Mouse (Mus musculus) thymus, postnatal 4 days (tissue): ENCODE results near the gene Atl2.

Source experiments
- DNase-seq: peaks from one replicate; pipeline ENCODE4 v3.0.0; 2021

The Atl2 gene

DNA sequence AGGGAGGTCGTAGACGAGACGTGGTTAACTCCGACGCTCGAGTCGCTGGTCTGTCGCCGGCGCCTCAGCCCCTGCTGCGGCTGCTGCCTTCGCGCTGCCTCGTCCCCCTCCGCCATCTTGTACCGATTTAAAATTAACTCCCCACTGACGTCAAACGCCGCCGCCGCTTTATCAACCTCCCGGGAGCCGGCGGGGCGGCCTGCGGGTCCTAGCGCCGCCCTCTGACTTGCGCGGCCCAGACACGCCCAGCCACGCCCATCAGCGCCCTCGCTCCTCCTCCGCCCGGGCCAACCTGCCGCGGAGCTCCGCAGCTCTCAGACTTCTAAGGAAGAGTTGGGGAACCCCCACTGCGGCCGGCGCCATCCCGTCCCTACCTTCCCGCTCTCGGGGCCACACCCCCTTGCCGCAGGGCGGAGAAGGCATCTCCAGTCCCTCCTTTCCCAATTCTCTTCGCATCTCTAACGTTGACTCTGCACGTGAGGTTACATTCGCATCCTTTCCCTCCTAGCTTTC, at the start of gene Atl2:
Gene Atl2 (minus strand): TSS at position 213 of the 513 bp plus-strand sequence.
- DNase-seq: peak; percentile 99

DNA sequence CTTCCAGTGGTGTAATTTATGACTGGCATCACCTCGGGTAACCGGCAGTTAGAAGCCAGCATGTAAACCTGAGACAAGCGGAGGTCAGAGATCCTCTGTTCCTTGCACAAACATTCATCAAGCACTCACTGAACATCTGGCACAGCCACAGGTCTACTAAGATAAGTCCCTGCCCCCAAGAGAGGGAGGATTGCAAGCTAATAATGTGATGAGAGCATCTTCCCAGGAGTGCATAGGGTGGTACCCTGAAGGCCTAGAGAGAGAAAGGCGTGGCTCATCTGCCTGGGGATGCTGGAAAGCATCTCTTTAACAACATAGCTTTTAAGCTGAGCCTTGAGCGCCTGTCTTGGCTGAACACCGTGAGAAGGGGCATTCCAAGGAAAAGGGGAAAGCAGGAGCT, 48.9 kb upstream of the Atl2 start:
- no peak for DNase-seq

DNA sequence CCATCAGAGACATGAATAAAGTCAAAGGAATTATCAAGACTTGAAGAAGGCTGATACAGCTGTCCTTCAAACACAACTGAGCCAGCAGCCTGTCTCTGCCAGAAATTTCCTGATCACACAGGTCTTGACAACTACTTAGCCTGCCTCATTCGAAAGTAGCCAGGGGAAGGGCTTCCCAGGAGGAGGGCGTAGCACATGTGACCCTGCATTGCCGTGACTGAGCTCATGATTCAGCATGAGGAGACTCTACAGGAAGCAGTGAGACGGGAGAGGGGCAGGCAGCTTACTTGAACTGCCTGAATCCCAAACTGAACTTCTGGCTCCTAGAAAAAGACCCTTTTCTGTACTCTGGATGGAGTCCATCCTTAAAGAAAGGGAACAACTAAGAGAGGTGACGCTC, 46.5 kb upstream of the Atl2 start:
- DNase-seq: no peak

DNA sequence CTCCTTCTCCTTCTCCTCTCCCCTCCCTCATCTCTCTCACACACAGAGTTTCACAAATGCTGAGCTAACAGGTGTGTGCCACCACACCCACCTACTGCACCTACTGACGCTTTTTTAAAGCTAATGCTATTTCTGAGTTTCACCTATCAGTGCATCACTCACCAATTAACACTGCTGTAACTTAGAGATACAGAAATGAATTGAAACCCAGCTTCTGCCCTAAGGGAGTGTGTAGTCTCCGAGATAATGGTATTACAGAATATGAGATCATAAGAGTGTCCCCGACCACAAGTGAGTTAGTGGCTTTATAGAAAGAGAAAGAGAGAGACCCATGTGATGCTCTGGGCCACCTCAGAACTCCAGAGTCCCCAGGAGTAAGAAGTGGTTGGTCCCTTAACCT, 43.2 kb upstream of the Atl2 start:
- no peak for DNase-seq

DNA sequence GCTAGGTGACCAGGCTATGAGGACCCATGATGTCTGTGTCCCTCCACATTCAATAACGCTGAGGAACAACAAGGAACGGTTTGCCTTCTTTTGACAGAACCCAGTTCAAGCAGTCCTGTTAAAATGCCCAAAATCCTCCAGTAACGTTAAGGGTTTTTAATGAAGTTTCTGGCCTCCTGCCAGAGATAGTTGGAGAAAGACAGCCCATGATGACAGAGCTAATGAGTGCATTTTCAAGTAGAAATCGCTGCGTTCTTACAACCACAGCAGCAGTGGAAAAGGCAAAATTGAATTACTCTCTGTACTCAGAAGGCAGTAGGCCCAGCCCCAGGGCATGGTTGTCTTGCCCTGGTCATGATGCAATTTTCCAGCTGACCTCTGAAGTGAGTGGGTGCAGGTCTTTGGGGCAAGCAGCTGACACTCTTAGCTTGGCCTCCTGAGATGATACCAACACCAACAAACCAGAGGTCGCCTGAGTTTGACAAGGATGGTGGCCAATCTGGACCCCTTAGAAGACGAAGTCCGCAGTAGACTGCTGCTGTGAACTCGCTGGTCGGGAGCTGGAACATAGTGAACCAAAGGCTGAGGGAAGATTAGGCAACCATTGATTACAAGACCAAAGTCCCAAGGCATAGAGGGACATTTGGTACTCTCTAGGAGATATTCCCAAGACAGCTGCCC, 42.1 kb upstream of the Atl2 start:
- no peak for DNase-seq

DNA sequence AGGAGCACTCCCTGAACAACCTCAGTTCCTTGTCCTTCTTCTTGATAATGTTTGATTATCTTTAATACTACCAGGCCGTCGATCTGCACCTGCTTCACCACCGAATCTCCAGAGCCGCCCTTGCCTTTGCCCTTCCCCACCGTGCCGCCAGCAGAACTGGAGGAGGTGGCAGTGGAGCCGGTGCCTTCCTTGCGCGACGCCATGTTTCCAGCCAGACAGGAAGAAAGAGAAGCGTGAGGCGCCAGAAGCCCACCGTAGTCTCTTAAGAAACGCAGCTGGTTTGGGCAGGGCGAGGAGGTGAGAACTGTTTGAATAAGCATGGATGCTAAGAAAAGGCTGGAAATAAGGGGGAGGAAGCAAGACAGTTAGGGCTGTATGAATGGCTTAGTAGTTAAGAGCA, 38.4 kb upstream of the Atl2 start:
- DNase-seq: no peak

DNA sequence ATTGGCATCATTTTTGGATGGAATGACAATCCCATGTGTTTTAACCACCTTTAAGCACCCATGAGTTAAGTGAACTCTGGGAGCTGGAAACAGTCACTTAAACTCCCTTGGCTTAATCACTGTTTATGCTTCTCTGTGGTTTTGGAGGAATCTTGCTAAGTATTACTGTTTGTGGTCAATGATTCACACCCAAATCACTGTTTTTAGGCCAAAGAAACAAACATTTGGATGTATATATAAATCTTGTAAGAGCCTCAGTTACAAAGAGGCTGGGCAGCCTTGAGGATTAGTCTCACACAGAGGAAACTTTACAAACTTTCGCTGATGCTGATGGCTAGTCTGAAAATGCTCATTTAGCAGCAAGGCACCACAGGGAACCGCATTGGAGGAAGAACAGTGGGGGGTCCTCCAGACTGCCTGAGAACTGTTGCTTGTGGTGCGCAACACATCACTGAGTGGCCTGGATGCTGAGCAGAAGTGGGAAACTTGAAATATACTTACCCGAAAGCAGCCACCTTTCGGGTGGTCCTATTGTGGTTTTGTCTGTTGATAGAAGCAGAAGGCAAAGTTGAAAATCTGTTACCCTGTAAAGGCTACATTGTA, 36.9 kb upstream of the Atl2 start:
- no peak for DNase-seq

DNA sequence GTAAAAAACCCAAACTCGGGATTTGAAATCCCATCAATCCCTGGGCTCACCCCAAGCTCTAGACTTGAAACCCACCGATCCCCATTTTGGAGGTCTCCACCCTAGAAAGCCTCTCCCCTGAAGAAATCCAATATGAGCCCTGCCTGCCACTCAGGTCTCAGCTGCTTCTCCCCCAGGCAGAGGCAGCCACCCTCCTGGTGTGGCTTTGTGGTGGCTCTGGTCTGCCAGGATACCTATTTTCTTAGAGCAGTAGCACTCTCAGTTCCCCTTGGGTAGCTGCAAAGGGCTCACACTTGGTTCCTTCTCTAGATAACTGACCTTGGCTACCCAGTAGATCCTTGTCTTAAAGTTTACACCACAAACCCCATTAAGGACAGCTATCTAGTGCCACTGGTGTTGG, 31.2 kb upstream of the Atl2 start:
- no peak for DNase-seq

DNA sequence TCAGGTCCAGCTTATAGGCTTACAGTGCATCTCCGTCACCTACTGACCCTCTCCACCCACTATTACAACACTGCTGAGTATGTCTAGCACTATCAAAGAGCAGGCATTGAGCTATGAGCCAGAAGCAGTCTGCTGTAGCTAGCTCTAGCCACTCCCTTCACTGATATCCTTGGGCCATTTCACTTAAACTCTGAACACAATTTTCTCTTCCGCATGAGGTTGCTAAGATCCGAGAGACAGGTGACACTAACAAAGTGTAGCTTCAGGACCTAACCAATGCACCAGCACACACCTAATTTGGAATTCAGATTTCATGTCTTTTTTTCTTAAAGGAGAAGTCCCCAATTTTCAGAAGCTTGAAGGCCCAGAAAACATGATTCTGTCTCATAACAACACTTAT, 30.6 kb upstream of the Atl2 start:
- no peak for DNase-seq

DNA sequence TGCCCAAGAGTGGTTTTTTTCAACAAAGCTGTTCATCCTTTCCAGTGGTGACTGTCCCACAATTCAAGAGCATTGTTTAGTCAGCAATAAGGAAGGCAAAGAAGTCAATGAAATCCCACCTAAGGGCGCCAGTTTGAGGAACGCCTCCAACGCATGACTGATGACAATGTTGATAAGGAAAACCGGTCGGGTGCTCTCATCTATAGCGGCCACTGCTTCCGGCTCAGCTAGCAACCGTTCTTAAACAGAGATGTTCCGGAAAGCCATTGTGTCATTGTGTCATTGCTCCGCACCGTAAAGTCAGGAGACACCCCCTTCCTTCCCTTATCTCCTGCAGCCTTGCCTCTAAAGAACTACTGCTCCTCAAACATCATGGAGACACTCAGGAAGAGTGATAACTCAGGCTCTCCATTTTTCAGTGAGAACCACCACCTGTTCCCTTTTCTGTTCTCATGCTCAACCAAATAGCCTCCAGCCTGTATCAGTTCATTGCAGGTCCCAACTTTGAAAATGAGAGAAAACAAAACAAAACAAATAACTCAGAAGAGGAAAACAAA, 30.0 kb upstream of the Atl2 start:
- DNase-seq: no peak

DNA sequence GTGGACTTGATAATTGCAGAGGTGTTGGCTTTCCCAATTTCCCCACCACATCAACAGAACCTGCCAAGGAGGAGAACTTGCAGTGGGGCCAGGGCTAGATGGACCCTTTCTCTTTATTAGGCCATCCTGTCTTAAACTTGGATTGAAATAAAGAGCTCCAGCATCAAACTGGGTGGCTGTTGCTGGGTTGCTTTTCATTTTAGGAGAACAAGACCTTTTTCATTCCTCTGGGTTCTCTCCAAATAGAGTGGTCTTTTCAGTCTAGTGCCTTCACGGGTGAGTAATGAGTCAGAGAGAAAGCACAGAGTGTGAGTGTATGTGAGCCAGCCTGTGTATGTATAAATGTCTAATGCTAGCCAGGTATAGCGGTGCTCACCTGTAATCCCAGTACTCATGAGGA, 24.4 kb upstream of the Atl2 start:
- DNase-seq: no peak

DNA sequence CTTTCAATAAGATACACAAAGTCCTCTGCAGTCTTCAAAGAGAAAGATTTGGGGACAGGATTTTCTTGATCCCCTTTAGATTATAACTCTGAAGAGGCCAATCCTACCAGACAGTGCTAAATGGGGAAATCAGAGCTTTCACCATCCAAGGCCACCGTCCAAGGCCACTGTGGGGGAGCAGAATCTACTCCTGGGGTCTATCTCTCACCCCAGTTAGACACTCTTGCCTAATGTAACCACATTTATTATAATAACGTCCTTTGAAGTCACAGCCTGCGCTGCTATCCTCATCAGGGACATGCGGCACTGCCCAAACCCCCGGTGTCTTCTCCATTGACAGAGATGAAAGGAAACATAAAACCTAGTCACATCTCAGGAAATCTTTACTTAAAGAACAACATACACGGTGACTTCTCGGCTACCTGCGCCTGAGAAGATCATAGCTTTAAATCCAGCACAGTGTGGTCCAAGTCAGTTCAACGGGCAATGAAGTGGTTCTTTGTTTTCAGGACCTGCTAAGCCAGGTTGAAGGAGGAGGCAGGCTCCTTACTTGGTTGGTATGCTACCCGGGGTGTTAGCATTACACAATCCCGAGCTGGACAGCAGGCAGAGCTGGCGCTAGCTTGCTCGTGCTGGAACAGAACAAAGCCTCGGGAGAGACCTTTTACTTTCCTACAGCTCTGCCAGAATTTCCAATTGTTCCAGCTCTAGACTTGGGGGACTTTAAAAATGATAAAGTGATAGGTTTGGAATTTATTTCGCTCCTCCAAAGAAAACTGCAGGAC, 23.8 kb upstream of the Atl2 start:
- no peak for DNase-seq

DNA sequence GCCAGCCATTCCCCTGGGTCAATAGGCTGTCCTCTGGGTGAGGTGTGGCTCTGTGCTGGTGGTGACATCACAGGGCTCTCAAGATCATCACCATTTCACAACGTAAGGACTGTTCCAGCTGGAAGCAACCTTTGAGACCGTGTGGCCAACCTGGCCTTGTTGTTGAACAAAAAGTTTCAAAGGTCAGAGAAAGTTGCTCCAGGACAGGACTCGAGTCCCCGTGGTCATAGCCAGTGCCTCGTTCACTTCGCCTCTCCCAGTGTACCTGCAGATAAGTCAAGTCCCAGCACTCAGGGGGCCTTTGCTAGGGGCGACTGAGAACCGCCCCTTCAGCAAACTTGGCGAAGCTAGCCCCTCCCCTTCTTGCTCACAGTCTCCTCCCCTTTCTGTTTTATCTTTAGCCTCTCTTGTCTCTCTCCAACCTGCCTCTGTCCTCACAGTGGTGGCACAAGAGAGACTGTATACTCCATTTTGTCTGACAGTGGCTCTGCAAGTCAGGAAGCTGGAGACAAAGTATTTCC, 22.6 kb upstream of the Atl2 start:
- peak; percentile 65 for DNase-seq

DNA sequence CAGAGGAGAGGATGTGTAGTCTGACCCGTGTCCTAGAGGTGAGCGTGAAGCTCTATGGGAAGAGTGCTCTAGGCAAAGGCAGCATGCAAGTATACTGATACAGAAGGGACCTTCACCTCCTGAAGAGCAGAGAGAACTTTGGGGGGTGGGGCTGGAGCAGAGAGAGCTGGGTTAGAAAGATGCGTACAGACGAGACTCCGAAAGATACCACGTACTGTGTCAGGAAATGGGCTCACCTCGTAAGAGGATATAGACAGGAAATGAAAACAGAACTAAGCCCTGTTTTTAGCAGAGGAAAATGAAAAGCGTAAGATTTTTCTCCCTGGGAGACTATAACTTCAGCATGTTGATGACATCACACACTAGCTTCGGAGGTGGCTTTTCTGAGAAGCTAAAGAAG, 21.1 kb upstream of the Atl2 start:
- peak; percentile 50 for DNase-seq

DNA sequence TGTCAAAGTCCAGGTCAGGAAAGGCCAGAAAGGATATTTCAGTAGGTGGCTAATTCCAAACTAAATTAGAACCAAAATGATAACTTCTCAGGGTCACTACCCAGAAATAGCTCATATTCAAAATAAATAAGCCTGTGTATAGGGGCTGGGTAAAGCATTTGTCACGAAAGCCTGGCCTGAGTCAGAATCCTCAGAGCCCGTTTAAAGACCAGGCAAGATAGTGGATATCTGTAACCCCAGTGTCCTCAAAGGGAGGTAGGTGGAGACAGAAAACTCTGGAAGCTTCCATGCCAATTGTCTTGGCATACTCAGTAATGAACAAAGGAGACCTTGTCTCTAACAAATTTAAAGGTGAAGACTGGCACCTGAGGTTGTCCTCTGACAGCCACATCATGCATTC, 16.3 kb upstream of the Atl2 start:
- DNase-seq: no peak

DNA sequence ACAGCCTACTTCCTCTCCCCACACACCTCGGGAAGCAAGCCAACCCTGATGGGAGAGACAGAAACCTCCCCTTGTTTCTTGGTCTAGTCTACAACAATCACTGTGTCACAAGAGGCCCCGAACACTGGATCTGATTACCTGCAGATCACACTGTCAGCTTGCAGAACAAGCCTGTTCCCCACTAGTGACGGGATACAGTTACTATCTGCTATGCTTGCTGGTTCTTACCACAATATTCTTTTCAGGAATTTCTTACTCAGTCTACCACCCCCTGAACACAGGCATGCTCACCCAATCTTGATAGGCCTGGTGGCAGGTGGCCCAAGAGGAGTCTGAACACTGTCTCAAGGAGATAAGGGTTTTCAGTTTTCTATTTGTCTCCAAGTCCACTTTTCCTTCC, 15.8 kb upstream of the Atl2 start:
- DNase-seq: no peak

DNA sequence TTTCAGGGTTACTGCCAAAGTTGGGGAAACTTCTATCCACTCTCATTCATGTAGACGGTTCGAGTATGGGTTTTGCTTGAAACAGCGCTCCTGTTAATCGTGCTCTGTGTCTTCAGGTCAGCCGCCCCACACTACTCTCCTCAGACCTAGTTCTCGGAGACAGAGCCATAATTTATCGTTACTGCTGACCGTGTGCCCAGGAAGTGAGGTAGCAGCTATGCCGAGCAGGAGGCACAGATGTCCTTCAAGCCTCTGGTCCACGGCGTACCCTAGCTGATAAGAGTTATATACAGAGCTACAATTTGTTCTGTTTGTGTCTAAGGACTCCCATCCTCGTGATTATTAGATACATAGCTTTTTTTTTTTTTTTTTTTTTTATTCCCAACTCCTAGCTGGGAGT, 13.6 kb upstream of the Atl2 start:
- peak; percentile 5 for DNase-seq

DNA sequence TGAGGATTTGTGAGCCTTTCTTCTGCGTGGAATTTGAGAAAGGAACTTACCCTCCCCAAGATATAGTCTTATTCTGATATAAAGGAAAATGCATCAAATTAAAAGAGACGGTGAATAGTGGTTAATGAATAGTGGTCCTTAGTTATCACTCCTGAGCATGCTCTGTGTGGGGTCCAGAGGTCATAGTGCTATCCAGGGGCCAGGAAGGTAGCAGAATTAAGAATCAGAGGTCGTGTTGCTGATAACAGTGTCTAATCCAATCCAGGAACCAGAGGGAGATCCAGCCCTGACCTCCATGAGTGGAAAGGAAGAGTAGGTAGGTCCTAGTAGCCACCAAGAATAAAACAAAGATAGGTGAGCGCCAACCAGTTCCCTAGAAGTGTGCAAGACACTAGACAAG, 11.8 kb upstream of the Atl2 start:
- DNase-seq: no peak

DNA sequence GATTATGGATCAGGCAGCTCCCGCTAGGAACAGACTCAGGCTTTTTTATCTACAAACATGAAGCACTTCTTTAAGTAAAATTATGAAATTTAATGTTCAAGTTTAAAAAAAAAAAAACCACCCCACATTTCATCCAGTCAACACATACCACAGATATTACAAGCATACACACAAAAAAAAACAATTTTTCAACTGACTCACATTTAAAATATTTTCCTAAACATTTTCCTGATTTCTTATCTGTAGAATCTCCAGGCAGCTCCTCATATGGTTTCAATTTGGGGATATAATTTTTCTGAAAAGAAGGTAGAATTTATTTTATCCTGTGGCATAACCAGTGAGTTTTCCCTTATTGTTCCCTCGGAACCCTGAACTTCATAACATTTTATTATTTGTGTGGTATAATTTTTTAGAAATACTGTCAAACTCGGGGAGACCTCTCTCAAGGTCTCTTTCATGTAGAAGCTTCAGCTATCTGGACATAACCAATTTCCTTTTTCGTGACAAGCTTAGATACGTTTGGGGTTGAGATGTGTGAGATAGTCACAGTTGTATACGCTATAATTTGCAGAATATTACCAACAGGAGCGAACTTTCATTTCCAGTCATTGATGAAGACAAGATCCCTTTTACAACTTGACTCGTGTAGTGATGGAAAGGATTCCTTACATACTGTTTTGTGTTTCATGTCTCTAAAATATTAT, 11.0 kb upstream of the Atl2 start:
- no peak for DNase-seq

DNA sequence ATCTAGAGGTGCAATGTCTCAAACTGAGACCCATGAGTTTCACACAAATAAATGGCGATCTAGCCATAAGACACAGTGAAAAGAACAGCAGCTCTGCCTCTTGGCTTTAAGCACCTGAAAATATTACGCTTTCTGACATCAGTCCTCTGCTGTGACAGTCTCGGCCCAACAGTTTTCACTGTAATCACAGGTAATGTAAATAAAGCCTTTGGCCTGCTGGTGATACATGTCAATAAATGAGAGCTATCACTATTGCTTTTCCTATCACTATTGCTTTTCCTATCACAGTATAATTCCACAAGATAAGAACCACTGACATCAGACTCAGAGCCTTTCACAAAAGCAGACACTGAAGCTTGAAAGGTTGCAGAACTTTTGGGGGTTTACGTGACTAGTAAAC, 8.7 kb upstream of the Atl2 start:
- peak; percentile 1 for DNase-seq

DNA sequence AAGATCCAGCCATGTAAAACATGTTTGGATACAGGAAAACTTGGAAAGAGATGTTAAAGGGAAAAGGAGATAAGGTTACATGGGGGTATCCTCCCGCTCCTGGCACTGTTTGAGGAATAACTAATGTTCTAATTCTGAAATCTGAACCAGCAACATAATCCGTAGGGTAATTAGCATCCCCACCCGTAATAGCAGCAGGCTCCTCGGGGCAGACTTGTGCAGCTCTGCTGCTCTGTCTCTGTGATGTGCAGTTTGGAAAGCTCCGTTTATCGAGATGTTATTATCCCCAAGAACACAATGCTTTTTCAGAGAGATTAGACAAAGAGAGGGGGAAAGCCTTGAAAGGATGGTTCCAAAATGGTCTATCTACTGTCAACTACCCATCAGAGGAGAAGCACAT, 5.3 kb upstream of the Atl2 start:
- DNase-seq: no peak

DNA sequence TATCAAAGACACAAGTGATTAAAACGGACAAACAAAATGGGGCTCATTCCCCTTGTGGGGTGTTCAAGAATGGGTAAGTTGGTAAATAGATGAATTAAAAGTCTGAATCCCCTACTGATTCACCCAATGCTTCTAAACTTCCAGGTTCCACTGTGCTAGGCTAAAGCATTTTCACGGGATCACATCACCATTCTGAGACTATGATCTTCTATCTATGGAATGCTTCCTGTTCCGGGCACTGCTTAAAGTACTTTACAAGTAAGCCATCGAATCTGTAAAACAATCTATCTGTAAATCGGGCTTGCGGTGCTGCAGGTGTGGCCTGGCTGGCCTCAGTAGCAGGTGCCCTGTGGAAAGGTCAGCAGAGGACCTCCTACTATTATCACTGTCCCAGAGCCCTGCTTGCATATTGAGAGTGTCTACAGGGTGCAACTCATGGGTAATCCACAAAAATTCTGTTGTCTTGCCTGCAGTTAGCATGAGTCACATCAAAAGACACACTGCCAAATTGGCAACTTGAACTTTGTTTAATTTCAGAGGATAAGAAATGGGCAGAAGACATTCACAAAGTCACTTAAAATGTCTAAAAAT, 2.3 kb upstream of the Atl2 start:
- DNase-seq: no peak

DNA sequence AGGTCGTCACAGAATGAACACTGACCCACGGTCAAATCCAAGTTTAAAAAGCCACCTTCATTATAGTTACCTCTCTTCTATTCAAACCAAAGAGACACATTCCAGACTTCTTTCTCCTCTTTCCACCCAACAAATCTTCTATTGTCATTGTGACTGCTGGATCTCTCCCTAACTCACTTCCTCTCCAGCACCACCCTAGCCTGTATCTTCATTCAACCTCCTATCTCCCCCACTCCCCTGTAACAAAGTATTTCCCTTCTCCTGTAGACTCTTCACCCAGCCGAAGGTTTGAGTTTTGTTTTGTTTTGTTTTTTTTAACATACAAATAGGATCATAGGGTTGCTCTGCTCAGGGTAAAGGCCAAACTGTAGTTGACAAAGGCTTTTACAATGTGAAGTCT, 1.7 kb upstream of the Atl2 start:
- DNase-seq: no peak
